Mouse (Mus musculus) megakaryocyte progenitor cell, adult 5-6 weeks (primary cell): ENCODE data around the gene Kdelr2. TPM values are rescaled to one million over a fixed set of nuclear protein-coding genes. Genes with fewer than 3 reads are reported as not detected.

Source experiments
- ATAC-seq: replicated peaks from 2 replicates; pipeline ENCODE4 v1.8.0; 2016; ENCODE audit warnings: mild to moderate bottlenecking, moderate TSS enrichment, inconsistent platforms; ENCODE audit not compliant: poor library complexity
- total RNA-seq, 2 experiments: library from RNA; stranded (forward) in 1 of 2; stranded (reverse) in 1 of 2; fragments of 157-497, 149-512 nt in 1 of 2; fragments of 200-1000 nt in 1 of 2; gene quantifications; 2 replicates each; pipeline versions ENCODE4 v1.2.3 to v1.2.4; 2015 to 2017

The Kdelr2 gene
- total RNA-seq, 2 experiments from 2014 or later = 98.7 to 171 TPM

DNA sequence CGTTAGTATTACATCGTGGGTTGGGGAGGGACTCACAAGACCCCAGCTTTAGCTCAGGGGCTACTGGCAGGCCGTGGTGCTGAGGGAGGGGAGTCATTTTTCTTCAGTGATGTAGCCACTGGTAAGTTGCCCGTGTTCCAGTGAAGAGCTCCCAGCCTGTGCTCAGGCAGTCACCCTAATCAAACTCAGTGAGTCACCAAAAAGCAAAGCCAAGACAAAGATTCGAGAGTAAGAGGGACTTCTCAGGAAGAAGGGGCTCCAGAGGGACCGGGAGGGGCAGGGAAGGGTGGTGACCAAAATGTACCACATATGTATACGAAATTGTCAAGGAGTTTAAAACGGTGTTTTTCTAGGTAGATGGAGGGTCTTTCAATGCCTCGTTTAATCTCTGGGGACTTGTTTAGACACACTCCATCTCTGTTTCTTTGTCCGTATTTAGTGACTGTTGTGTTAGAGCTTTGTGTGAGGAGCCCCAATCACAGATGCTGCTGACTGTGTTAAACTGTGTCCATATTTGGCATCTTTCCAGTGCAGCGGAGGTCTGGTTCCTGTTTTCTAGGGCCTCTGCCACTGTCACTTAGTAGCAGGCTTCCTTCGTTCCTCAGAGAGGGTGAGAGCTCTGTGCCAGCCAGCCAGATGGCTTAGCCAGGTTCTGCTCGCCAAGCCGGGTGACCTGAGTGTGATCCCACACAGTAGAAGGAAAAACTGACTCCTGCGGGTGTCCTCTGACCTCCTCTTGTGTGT, 67.0 kb downstream of the Kdelr2 start:
- ATAC-seq = peak; percentile 74

DNA sequence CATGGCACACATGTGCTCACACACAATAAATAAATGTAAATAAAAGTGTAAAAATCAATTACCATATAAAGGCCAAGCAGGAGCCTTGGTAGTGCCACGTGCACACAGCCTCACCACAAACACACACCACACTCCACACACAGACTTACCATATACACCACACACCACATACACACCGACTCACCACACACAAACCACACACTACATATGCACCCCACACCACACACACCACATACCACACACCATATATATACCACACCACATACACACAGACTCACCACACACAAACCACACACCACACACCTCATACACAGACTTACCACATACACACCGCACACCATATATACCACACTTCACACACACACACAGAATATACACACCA, 67.5 kb downstream of the Kdelr2 start:
- peak; percentile 27 for ATAC-seq

Other genes starting within 250 kb of the Kdelr2 start
- 5.9 and 6.2 TPM in 2 replicates for gene Rbak, start 223.1 kb upstream of the Kdelr2 start, total RNA-seq (2015)
- 8.7 and 10.0 TPM in 2 replicates for gene Rbak, start 223.1 kb upstream of the Kdelr2 start, total RNA-seq (2017)
- not detected in 2 replicates for gene Spdye4b, start 222.8 kb upstream of the Kdelr2 start, total RNA-seq (2015)
- not detected in 2 replicates for gene Spdye4b, start 222.8 kb upstream of the Kdelr2 start, total RNA-seq (2017)
- gene Spdye4a, start 176.9 kb upstream of the Kdelr2 start, total RNA-seq (2015) = not detected in 2 replicates
- not detected in 2 replicates for gene Spdye4a, start 176.9 kb upstream of the Kdelr2 start, total RNA-seq (2017)
- gene Zfp12, start 168.7 kb upstream of the Kdelr2 start, total RNA-seq (2015) = 4.5 and 5.2 TPM in 2 replicates
- gene Zfp12, start 168.7 kb upstream of the Kdelr2 start, total RNA-seq (2017) = 11.1 and 12.0 TPM in 2 replicates
- gene Zfp316, start 133.8 kb upstream of the Kdelr2 start, total RNA-seq (2015) = 0.44 and 0.59 TPM in 2 replicates
- gene Zfp316, start 133.8 kb upstream of the Kdelr2 start, total RNA-seq (2017) = 1.8 and 3.7 TPM in 2 replicates
- gene Zfp853, start 110.2 kb upstream of the Kdelr2 start, total RNA-seq (2015) = not detected in 2 replicates
- not detected in 2 replicates for gene Zfp853, start 110.2 kb upstream of the Kdelr2 start, total RNA-seq (2017)
- gene E130309D02Rik, start 88.5 kb upstream of the Kdelr2 start, total RNA-seq (2015) = 40.4 and 41.5 TPM in 2 replicates
- gene E130309D02Rik, start 88.5 kb upstream of the Kdelr2 start, total RNA-seq (2017) = 23.7 and 23.8 TPM in 2 replicates
- gene Zdhhc4, start 74.6 kb upstream of the Kdelr2 start, total RNA-seq (2015) = 58.7 and 66.4 TPM in 2 replicates
- gene Zdhhc4, start 74.6 kb upstream of the Kdelr2 start, total RNA-seq (2017) = 36.2 and 38.7 TPM in 2 replicates
- gene Grid2ip, start 46.5 kb upstream of the Kdelr2 start, total RNA-seq (2015) = not detected in 2 replicates
- gene Grid2ip, start 46.5 kb upstream of the Kdelr2 start, total RNA-seq (2017) = not detected in 2 replicates
- 13.4 and 15.3 TPM in 2 replicates for gene Daglb, start 60.7 kb downstream of the Kdelr2 start, total RNA-seq (2015)
- 22.7 and 25.9 TPM in 2 replicates for gene Daglb, start 60.7 kb downstream of the Kdelr2 start, total RNA-seq (2017)
- 654 and 681 TPM in 2 replicates for gene Rac1, start 124.2 kb downstream of the Kdelr2 start, total RNA-seq (2015)
- gene Rac1, start 124.2 kb downstream of the Kdelr2 start, total RNA-seq (2017) = 85.9 and 114 TPM in 2 replicates
- 10.4 and 15.7 TPM in 2 replicates for gene Cyth3, start 218.6 kb downstream of the Kdelr2 start, total RNA-seq (2015)
- 8.8 and 17.4 TPM in 2 replicates for gene Cyth3, start 218.6 kb downstream of the Kdelr2 start, total RNA-seq (2017)